Mouse (Mus musculus) hindlimb bud, embryonic 11.5 days (tissue): ENCODE measurements around the gene Npy1r.
A peak's percentile ranks its signal among the peaks of the same experiment; 100 is the strongest.

ENCODE experiments used
- DNase-seq: peaks from one replicate; pipeline ENCODE4 v3.0.0-alpha.2; 2012; ENCODE audit warnings: low read depth, low spot score; ENCODE audit errors: extremely low spot score

Npy1r gene

DNA sequence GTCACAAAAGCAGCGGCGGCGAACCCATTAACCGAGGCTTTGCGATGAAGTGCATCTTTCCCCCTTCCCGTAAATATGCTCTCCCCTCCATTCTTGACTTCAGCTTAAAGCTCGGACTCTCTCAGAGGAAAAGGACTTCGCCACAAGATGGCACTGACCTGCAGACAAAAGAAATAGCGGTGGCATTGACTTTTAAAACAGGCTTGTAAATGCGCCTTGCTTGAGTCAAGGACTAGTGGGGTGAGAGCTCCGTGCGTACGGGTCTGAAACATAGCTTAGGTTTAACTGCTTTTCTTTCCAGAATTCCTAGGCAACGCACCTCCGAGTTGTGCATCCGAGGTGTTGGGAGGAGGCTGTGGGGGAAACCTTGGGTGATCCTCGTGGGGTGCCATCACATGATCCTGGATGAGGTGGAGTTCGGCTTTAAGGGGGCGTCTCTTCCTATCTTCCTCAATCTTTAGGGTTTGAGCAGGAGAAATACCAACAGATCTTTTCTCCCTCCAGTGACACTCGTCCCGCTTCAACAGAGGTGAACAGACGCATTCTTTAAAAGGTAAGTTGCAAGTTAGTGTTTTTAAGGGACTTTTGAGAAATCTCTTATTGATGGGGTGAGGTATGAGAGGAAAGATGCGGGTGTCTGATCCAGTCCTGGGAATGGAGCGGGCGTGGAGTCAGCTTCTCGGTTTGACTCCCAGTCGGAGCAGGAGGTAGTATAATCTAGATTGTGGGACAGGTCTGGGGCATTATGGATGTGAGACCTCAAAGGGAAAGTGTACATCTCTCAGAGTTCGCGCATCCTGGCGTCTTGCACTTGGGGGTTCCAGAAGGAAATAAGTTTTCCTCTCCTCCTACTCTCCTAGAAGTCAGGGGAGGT, at the start of gene Npy1r:
Npy1r (plus strand) TSS at position 223 of the 874 bp plus-strand sequence.
- peak; percentile 42 for DNase-seq

DNA sequence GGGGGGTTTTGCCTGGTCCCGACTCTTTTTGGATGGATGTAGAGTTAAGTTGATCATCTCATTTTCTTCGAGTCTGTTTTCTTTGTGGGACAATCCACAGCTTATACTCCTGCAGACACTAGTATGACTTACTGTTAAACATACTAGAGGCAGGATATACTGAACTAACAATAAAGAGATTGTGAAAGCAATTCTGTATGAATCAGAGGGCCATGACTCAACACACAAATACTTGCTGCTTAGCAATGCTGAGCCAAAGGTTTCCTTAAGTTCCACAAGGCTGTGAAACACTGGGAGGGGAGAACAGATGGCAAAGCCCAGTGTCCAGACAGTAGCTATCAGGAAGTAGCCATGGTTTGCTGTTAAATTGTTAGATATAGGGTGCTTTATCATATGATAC, 15.7 kb upstream of the Npy1r start:
- DNase-seq, result no peak

DNA sequence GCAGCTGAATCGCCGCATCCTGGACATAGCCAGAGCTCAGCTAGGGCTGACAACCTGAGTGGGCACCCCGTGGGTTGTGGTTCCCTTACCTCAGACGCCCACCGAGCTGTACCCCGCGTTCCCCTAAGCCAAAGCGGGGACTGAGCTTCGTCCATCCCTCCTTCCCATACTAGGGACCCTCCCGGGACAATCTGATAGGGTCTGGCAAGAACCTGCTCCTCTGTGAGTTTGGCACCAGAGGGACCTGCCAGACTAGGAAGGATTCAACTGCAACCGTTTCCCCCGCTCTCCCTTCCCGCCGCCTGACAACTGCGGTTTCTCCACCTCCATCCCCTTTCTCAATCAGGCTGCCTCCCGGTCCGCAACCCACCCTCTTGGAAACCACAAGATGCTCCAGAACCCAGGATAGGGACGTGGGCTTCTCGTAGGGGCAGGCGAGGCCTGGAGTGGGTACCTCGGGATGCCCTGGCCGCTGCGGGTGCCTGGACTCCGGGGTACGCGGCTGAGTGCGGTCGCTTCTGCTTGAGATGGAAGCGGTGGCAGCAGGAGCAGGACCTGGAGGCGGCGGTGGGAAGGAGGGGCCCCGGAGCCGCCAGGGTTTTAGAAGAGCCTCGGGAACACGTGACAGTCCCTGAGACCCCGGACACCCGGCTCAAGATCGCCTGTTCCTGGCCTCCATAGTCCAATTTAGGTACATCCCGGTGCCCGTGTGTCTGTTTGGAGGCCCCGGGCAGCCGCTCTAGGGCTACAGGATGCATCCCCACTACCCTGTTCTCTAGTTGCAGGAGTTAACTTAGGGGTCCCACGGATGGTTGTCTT, 9.3 kb upstream of the Npy1r start, which contains the start of gene Npy5r:
Npy5r (minus strand) TSS at position 618 of the 819 bp plus-strand sequence.
- DNase-seq, result no peak

DNA sequence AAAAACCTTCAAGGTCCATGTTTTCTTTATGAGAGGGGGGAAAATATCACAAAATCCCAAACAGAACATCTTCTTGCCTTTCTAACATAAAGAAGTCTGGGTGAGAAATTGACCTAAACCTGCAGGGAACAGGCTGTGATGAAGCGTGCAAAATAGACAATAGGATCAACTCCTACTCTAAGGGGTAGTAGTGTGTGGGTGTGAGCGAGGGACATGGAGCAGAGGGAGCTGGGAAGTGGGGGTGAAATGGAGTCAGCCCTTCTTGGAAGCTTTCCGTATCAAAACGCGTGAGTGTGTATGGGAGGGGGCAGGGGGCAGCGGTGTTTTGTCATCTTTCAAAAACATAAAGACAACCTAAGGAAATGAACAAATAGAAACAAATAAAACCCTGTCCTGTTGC, 8.6 kb upstream of the Npy1r start:
- no peak for DNase-seq

DNA sequence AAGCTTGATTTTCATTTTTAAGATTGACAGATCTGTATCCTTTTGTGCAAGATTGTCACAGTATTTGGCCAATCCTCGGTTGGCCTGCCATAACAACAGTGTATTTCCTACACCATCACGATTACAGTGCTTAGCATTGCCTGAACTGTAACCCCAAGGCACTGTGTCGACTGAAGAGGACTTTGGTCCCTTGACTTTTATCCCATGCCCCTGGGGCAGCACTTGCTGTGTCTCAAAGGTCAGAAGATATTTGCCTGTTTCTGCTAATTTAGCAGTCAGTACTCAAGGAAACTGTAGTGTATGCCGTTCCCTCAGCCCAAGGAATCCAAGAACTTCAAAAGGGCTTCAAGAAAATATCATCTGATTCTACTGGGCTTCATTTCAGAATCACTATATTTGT, 8.2 kb upstream of the Npy1r start:
- DNase-seq, result no peak

DNA sequence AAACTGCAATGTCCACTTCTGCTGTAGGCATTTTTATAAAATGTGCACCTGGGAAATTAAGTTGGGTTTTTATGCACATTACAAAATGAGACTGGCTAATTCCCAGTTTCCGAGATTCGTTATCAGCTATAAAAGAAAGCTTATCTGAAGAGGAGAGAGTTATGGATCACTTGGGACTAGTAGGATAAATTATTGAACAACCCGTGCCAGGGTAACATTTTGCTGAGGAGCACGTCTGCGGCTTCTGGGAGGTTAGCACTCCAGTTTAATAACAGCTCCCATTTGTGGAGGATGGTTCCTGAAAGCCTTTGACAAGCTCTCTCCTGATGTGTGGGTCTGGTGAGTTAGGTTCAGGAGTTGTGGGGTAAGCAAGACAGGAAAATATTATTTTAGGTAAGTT, 6.6 kb upstream of the Npy1r start:
- DNase-seq, result no peak

DNA sequence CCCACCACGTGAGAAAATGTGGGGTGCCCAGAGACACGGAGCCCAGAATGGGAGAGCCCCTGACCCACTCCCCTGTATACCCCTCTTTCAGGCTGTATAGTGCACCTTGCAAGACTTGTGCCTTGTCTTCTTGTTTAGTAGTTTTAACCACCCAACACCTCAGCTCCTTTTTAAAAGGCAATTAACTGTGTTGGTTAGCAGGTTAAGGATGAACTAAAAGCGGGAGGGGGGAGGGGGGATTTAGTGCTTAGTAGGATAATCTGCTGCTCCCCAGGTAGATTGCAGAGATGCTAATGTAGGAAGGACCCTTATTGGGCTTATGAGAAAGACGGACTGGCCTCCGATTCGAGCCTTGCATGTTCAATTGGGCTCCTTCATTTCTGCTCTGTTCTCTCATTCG, 1.0 kb downstream of the Npy1r start:
- DNase-seq, result no peak

DNA sequence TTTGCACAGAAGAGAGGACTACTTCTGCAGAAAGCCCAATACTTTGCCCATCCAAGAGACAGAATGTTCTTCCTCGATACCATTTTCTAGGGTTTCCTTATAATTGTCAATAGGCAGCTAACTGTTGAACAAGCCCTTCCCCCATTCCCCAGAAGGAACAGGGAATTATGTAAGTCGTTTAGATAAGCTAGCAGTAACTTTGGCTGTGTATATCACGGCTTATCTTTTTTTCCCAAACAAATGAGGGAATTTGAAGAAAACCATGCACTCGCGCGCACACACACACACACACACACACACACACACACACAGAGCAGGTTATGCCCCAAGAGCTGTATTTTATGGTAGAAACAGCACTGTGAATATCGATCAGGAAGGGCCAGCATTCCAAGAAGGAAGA, 1.8 kb downstream of the Npy1r start:
- DNase-seq, result no peak

DNA sequence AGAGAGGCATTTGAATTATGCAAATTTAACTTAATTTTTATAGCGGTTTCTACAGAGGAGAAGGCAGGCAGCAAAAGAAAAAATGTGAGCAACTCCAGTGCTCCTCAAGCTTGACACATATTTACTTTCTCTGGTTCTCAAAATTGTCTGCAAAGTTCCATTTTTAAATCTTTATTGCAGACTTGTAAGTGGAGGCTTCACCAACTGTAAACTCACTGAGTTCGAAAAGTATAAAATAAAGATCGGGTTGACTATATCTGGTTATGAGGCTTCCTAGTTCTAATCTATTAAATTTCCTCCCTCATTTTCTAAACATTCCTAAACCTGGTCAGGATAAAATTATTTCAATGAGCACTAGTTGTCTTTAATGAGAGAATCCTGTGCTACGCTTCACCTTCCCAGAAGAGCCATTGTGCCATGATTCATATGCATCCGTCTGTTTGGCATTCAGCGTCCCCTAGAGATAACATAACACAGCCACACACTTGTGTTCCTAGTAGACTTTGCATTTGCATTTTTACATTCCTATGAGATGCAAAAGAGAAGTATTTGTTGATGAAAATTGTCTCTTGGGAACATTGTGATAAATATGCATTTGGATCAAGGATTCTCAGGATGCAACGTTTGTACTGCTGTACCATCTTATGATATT, 17.5 kb downstream of the Npy1r start:
- no peak for DNase-seq

DNA sequence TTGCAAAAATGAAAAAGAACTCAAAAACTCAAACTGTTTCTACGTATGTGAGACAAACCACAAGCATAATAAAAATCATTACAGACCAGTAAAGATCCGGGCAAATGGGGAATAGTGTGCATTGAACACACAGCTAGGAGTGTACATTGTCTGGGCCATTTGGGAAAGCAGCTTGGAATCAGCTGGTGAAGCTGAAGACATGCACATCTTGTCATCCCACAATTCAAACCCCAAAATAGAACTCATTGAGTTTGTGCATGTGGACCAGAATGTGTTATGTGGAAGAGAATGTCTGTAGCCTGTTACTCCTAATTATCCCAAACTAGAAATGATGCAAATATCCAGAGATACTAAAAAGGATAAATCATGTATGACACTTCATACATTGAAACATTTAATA, 25.8 kb downstream of the Npy1r start:
- DNase-seq, result no peak

DNA sequence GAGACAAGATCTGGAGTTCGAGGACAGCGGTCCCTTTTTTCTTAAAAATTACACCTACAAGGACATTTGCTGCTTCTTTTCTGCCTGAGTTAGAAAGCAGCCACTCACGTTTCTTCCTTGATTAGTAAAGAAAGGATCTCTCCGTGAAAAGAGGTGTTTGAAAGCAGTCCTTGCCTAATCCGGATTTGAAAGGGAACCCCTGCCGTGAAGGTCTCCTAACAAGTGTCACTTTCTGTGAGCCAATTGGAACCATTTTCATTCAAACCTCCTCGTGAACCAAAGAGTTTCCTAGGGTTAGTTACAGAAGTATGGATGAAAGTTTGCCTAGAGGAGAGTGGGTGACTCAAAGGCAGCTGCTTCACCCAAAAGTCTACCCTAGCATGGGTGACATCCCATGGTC, 32.5 kb downstream of the Npy1r start:
- no peak for DNase-seq

DNA sequence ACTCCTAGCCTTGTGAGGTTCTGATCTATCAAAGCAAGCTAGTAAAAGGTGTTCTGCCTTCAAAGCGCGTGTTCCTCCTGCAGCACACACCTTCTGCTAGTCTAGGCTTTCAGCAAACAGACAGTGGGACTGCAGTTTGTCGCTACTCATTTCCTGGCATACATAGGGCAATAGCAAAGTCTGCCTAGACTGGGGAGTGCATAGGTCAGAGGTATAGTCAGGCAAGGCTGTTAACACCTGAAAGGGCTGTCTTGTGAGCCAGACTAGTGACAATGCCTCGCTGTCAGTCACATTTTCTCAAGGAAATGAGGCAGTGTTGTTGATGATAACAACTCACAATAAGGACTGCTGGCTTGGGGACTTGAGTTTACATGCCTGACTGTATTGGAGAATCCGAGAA, 35.0 kb downstream of the Npy1r start:
- DNase-seq, result no peak

DNA sequence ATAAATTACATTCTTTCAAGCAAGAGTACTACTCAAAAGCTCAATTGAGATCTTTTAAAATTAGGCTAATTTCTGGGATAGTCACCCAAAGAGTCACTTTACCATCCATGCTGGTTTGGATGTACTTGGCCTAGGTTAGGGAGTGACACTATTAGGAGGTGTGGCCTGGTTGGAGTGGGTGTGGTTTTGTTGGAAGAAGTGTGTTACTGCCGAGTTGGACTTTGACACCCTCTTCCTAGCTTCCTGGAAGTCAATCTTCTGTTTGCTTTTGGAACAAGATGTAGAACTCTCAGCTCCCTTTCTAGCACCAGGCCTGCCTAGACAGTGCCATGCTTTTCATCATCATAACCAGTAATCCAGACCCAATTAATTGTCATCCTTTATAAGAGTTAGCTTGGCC, 45.4 kb downstream of the Npy1r start:
- DNase-seq, result no peak

DNA sequence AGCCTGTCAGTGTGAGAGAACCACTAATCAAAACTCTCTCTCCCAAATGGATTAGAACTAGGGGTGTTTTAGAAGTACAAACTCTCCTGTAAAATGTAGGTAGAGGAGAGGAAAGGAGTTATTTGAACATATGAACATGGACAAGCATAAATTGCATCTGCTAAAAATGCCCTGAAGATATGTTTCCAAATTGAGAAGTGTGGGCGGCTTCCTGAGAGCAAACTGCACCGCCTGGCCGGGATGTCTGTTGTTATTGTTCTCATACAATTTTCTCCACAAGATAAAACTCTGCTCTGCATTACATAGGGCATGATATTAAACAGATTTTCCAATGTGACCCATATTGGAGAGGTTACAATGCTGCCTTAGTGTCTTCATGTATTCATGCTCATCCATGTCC, 48.6 kb downstream of the Npy1r start:
- DNase-seq, result no peak

DNA sequence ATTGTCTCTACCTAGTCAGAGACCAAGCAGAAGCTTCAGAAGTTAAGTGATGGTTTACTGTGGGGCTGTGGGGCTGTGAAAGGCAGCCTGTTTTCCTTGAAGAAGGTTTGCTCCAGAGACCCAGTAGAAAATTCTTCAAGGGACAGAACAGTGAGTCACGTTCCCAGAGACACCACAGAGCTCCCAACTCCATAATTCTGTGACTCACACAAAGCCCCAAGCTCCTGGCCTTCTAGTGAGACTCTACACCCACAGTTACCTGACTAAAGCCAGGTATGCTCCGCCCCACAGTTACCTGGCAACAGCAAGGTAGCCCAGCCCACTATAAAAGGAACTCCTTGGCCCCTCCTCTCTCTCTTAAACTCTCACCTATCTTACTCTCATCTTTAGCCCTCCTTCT, 54.6 kb downstream of the Npy1r start:
- DNase-seq, result no peak

DNA sequence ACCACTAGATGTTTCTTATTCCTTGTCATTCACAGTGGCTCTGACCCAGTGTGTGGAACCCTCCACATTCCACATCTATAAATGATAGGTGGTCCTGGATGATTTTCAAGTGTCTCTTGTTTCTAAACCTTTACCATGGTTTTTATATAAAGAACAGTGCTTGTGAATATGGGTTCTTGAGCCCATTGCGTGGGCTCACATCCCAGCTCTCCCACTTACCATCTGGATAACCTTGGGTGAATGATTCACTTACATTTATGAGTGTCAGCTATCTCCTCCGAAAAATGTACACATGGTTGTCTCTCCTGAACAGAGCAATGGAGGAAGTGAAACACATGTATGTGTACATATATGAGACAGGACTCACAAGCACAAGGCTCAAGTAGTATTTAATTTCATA, 59.2 kb downstream of the Npy1r start:
- DNase-seq, result no peak
